Mouse (Mus musculus) pancreas, adult 10 weeks (tissue): ENCODE data around the gene Flnc. TPM values are rescaled to one million over a fixed set of nuclear protein-coding genes. Genes with fewer than 3 reads are reported as not detected.

Experiments
- polyA plus RNA-seq: library from polyadenylated mRNA; stranded (reverse); fragments of 350-450 nt; fragmentation: Illumina TruSeq; extraction: RNeasy Lipid Tissue Mini Kit (QIAGEN cat#74804); gene quantifications from one replicate; pipeline ENCODE4 v1.2.3, GENCODE M21; 2015; ENCODE audit warnings: low read depth, low replicate concordance; ENCODE audit not compliant: insufficient read depth

Flnc gene
- 2.3 TPM for polyA plus RNA-seq

GRCm38 (mm10) chr6:29433038-29433803 is at the start of gene Flnc:
TSS of gene Flnc (plus strand) at chr6:29433256.

GRCm38 (mm10) chr6:29388052-29388518 is 45.0 kb upstream of the Flnc start, which contains the start of gene Opn1sw:
TSS of gene Opn1sw (minus strand) at chr6:29388468.

GRCm38 (mm10) chr6:29395910-29396713 is 36.9 kb upstream of the Flnc start, which contains the start of gene Ccdc136:
TSS of gene Ccdc136 (plus strand) at chr6:29396309.

GRCm38 (mm10) chr6:29467583-29468354 is 34.7 kb downstream of the Flnc start, which contains the start of gene Atp6v1f:
TSS of gene Atp6v1f (plus strand) at chr6:29467718.

GRCm38 (mm10) chr6:29471137-29471536 is 38.1 kb downstream of the Flnc start, which contains the start of gene Atp6v1fnb:
TSS of gene Atp6v1fnb (plus strand) at chr6:29471437.

GRCm38 (mm10) chr6:29507447-29508309 is 74.6 kb downstream of the Flnc start, which contains the start of gene Kcp:
TSS of gene Kcp (minus strand) at chr6:29507952.

Other genes with a start within 250 kb of the Flnc start
- 26.2 TPM for gene Impdh1, start 216.9 kb upstream of the Flnc start, polyA plus RNA-seq
- gene Hilpda, start 160.8 kb upstream of the Flnc start, polyA plus RNA-seq: 2.7 TPM
- gene Fam71f2, start 153.7 kb upstream of the Flnc start, polyA plus RNA-seq: 1.2 TPM
- gene Fam71f1, start 114.1 kb upstream of the Flnc start, polyA plus RNA-seq: not detected
- gene Calu, start 85.2 kb upstream of the Flnc start, polyA plus RNA-seq: 42.3 TPM
- not detected for gene Opn1sw, start 44.8 kb upstream of the Flnc start, polyA plus RNA-seq
- gene Ccdc136, start 36.9 kb upstream of the Flnc start, polyA plus RNA-seq: 1.1 TPM
- gene Atp6v1f, start 34.5 kb downstream of the Flnc start, polyA plus RNA-seq: 71.5 TPM
- not detected for gene Atp6v1fnb, start 38.2 kb downstream of the Flnc start, polyA plus RNA-seq
- 1.1 TPM for gene Kcp, start 74.7 kb downstream of the Flnc start, polyA plus RNA-seq
- gene Irf5, start 93.4 kb downstream of the Flnc start, polyA plus RNA-seq: 2.5 TPM
- gene Tnpo3, start 176.6 kb downstream of the Flnc start, polyA plus RNA-seq: 14.8 TPM